Mouse (Mus musculus): ENCODE results near the gene Cp.

DNA sequence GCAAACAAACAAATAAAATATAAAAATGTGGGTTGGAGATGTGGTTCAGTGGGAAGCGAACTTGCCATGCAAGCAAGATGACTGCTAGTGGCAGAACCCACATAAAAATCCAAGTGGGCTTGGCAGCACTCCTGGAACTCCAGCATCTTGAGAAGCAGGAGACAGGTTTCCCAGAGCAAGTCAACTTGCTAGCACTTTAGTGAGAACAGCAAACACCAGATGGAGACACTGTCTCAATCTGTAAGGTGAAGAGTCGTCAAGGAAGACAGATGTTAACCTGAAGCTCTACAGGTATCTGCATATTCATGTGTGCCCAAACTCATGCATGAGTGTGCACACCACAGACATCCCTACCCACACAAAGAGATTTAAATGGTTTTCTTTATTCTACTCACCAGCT lies 42.7 kb downstream of the Cp start:
- TF ChIP-seq POLR2A (IDR thresholded peaks at IDR 0.05; ENCODE audit: insufficient read depth, low read length) (no peak), CTCF (IDR thresholded peaks at IDR 0.05; ENCODE audit: low read depth, low read length) (no peak)
